Mouse (Mus musculus) thymus, postnatal 14 days (tissue): ENCODE measurements around the gene Zfp960.
"Not testable (repeated sequence)": the region's sequence is repeated elsewhere in the genome, so short reads cannot be mapped to it uniquely, and the experiment has no call there.

Experiments
- DNase-seq: peaks from one replicate; pipeline ENCODE4 v3.0.0; 2021

Gene Zfp960

GRCm38 (mm10) chr17:17063628-17064494, at the start of gene Zfp960:
Zfp960 (plus strand) TSS chr17:17064113.
- peak; percentile 9 for DNase-seq

DNA sequence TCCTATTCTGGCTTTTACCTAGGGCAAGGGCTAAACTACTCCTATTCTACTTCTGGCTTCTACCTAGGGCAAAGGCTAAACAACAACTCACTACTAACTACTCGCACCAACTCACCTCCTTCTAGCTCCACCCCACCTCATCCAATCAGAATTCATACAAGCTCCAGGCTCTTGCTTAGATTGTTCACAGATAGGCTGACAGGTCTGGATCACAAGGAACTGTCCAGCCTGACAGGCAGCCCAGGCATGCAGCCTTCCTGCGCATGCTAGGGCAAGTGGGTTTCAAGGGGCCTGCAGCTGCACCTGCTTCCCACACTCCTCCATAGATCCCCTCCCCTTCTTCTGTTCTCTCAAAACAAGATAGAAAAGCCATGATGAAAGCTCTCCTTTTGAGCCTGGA, 45.8 kb upstream of the Zfp960 start:
- DNase-seq = not testable (repeated sequence)

- not testable (repeated sequence) for DNase-seq
Measured at GRCm38 (mm10) chr17:17059566-17059965, 4.3 kb upstream of the Zfp960 start.

- DNase-seq = not testable (repeated sequence)
Measured at GRCm38 (mm10) chr17:17120830-17121502, 57.1 kb downstream of the Zfp960 start, which contains the start of gene Zfp97. Zfp97 (plus strand) TSS chr17:17121415.
